Mouse (Mus musculus) neural tube, embryonic 14.5 days (tissue): Measurements from ENCODE around the gene Vsig2. TPM values are rescaled to one million over a fixed set of nuclear protein-coding genes. Genes with fewer than 3 reads are reported as not detected.

Source experiments
- ATAC-seq: fragments of 200-750 bp; cut with Nextera tagmentation; 2 replicates; pipeline ENCODE4 v1.8.0; 2017; ENCODE audit warnings: low read depth, mild to moderate bottlenecking, moderate TSS enrichment, moderate library complexity
- H3K27ac ChIP-seq: fragments of 300-500 bp; sonication (generic); 2 replicates; pipeline ENCODE4 v1.5.1; 2014; ENCODE audit warnings: low read depth, mild to moderate bottlenecking, control low read depth, low read length, moderate library complexity, mixed read lengths
- H3K27me3 ChIP-seq: fragments of 300-500 bp; sonication (generic); 2 replicates; pipeline ENCODE4 v1.6.1; 2014; ENCODE audit warnings: low read length; ENCODE audit not compliant: control insufficient read depth, insufficient read depth
- H3K36me3 ChIP-seq: fragments of 300-500 bp; sonication (generic); 2 replicates; pipeline ENCODE4 v1.6.1; 2014; ENCODE audit warnings: low read length, mixed read lengths; ENCODE audit not compliant: control insufficient read depth, insufficient read depth
- H3K4me1 ChIP-seq: fragments of 300-500 bp; sonication (generic); 2 replicates; pipeline ENCODE4 v1.6.1; 2014; ENCODE audit warnings: low read length; ENCODE audit not compliant: control insufficient read depth, insufficient read depth
- H3K4me2 ChIP-seq: fragments of 300-500 bp; sonication (generic); 2 replicates; pipeline ENCODE4 v1.6.1; 2014; ENCODE audit warnings: mild to moderate bottlenecking, low read depth, low read length, control low read depth
- H3K4me3 ChIP-seq: fragments of 300-500 bp; sonication (generic); 2 replicates; pipeline ENCODE4 v1.5.1; 2014; ENCODE audit warnings: low read depth, low read length, control low read depth, mixed read lengths
- H3K9ac ChIP-seq: fragments of 300-500 bp; sonication (generic); replicated peaks from 2 replicates; pipeline ENCODE4 v1.6.1; 2014; ENCODE audit warnings: low read depth, mild to moderate bottlenecking, control low read depth, low read length, mixed read lengths
- H3K9me3 ChIP-seq: fragments of 300-500 bp; sonication (generic); 2 replicates; pipeline ENCODE4 v1.6.1; 2016; ENCODE audit warnings: low read length; ENCODE audit not compliant: control insufficient read depth
- WGBS: fragments of 180-500 bp; shearing (Covaris S2); extraction: QIAGEN DNeasy Blood & Tissue Kit; methylation state at CpG from one replicate; pipeline ENCODE4 v1.1.7; 2014; 5-methylcytosine and 5-hydroxymethylcytosine counted together
- polyA plus RNA-seq: library from polyadenylated mRNA; unstranded; fragments of >200 nt; fragmentation: Nextera tagmentation; extraction: Ambion mirVana; gene quantifications from 2 replicates; pipeline ENCODE4 v1.2.1, GENCODE M21; 2014

Vsig2 gene
- polyA plus RNA-seq, 1 experiment from 2014 or later, result 0.76 TPM

DNA sequence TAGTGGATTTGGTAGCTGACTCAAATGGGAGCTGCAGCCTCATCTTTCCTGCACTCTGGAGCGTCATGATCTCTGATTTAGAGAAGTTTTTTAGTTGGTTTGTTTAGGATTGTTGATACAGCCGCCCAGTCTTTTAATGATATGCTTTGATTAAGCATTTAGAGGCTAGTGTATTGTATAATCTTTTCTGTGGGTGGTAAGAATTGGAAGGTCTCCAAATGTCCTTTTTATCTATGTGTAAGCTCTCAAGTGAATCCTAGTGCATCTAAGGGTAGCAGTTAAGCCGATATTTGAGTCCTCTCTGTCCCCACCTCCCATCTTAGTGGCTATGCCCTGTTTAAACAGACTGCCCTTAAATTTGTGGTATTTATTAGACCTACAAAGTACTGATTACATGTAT lies 24.6 kb upstream of the Vsig2 start:
- Histone ChIP-seq H3K36me3 (0 out of 2 replicates have a peak, but pooled peaks cover 5% of the 10 kb centered on the region), H3K27me3 (no peaks in the 10 kb centered on the region), H3K4me1 (no peaks in the 10 kb centered on the region), H3K9me3 (no peaks in the 10 kb centered on the region), H3K4me2 (no peak overlapping the region), H3K27ac (no peak overlapping the region), H3K4me3 (no peak overlapping the region), H3K9ac (no peak overlapping the region)
- no peak for ATAC-seq
- 85% methylated on average over 3 of the region's 3 CpGs for WGBS

- H3K9ac ChIP-seq, result no peak overlapping the region
- 82% methylated on average over 1 of the region's 1 CpGs for WGBS
- no peak overlapping the region for H3K4me3 ChIP-seq
- no peaks in the 10 kb centered on the region for H3K9me3 ChIP-seq
- no peaks in the 10 kb centered on the region for H3K4me1 ChIP-seq
- H3K36me3 ChIP-seq, result 0 out of 2 replicates have a peak, but pooled peaks cover 8% of the 10 kb centered on the region
- H3K27me3 ChIP-seq, result no peaks in the 10 kb centered on the region
- no peak overlapping the region for H3K4me2 ChIP-seq
- no peak overlapping the region for H3K27ac ChIP-seq
- no peak for ATAC-seq
Observed at GRCm38 (mm10) chr9:37517467-37517866, 21.6 kb upstream of the Vsig2 start.

- Histone ChIP-seq H3K4me1 (no peaks in the 10 kb centered on the region), H3K36me3 (peaks cover 8% of the 10 kb centered on the region; the same call in 1 of the 2 replicates), H3K9ac (no peak overlapping the region), H3K4me2 (no peak overlapping the region), H3K27ac (no peak overlapping the region), H3K9me3 (no peaks in the 10 kb centered on the region), H3K27me3 (no peaks in the 10 kb centered on the region), H3K4me3 (no peak overlapping the region)
- ATAC-seq, result no peak
- 90% methylated on average over 8 of the region's 8 CpGs for WGBS
Observed at GRCm38 (mm10) chr9:37518991-37519390, 20.1 kb upstream of the Vsig2 start.

DNA sequence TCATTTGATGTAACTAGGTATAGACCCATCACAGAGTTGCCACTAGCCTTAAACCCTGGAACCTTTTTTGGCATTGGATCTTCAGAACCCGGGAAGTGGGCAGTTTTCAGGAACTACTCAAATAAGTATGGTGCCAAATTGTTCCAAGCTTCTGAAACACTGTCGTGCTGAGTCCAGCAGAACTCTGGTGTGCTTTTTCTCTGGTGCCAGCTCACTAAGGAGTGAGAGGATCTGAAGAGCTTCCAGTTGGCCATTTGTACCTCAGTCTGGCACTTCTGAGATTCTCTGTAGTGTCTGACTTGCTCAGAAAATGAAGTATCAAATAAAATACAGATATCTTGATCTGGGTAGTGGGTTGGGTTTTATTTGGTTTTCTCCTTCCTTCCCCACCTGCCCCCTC lies 19.1 kb upstream of the Vsig2 start:
- Histone ChIP-seq H3K4me3 (no peak overlapping the region), H3K9me3 (no peaks in the 10 kb centered on the region), H3K9ac (no peak overlapping the region), H3K4me1 (no peaks in the 10 kb centered on the region), H3K36me3 (peaks cover 8% of the 10 kb centered on the region; the same call in 1 of the 2 replicates), H3K4me2 (no peak overlapping the region), H3K27me3 (no peaks in the 10 kb centered on the region), H3K27ac (no peak overlapping the region)
- WGBS, result 92% methylated on average over 2 of the region's 2 CpGs
- no peak for ATAC-seq

GRCm38 (mm10) chr9:37525461-37525860 lies 13.6 kb upstream of the Vsig2 start:
- Histone ChIP-seq H3K4me3 (no peak overlapping the region), H3K9me3 (no peaks in the 10 kb centered on the region), H3K36me3 (no peaks in the 10 kb centered on the region; the same call in 1 of the 2 replicates), H3K27ac (no peak overlapping the region), H3K27me3 (peaks cover 28% of the 10 kb centered on the region), H3K4me1 (peaks cover 11% of the 10 kb centered on the region), H3K9ac (no peak overlapping the region), H3K4me2 (no peak overlapping the region)
- ATAC-seq, result no peak
- 85% methylated on average over 2 of the region's 2 CpGs for whole genome bisulfite sequencing

GRCm38 (mm10) chr9:37526443-37527395 lies 12.3 kb upstream of the Vsig2 start:
- peaks cover 15% of the 10 kb centered on the region for H3K4me1 ChIP-seq
- peaks cover 30% of the 10 kb centered on the region for H3K27me3 ChIP-seq
- WGBS, result 22% methylated on average over 21 of the region's 21 CpGs
- no peaks in the 10 kb centered on the region; the same call in 1 of the 2 replicates for H3K36me3 ChIP-seq
- no peak overlapping the region for H3K4me2 ChIP-seq
- H3K9me3 ChIP-seq, result no peaks in the 10 kb centered on the region
- no peak overlapping the region for H3K4me3 ChIP-seq
- no peak overlapping the region for H3K27ac ChIP-seq
- no peak for ATAC-seq
- H3K9ac ChIP-seq, result no peak overlapping the region

GRCm38 (mm10) chr9:37527396-37528224 lies 11.4 kb upstream of the Vsig2 start, which contains the start of gene Esam:
Esam (plus strand) TSS chr9:37528078.
- peak within 1 kb of the TSS; percentile 16; the same call in 1 of the 2 replicates for H3K4me2 ChIP-seq
- H3K36me3 ChIP-seq, result no peaks in the 10 kb centered on the region; the same call in 1 of the 2 replicates
- peaks cover 15% of the 10 kb centered on the region for H3K4me1 ChIP-seq
- peak within 1 kb of the TSS; percentile 6; the same call in 1 of the 2 replicates for H3K4me3 ChIP-seq
- ATAC-seq, result no peak
- H3K9ac ChIP-seq, result no peak within 1 kb of the TSS
- no peaks in the 10 kb centered on the region for H3K9me3 ChIP-seq
- WGBS, result 2% methylated on average over 41 of the region's 41 CpGs
- 0 out of 2 replicates have a peak within 1 kb of the TSS, but pooled peaks have one; percentile 12 for H3K27ac ChIP-seq
- H3K27me3 ChIP-seq, result peaks cover 30% of the 10 kb centered on the region

- WGBS, result 19% methylated on average over 9 of the region's 9 CpGs
- no peak overlapping the region for H3K4me2 ChIP-seq
- peaks cover 15% of the 10 kb centered on the region for H3K4me1 ChIP-seq
- no peak overlapping the region for H3K9ac ChIP-seq
- H3K27ac ChIP-seq, result 0 out of 2 replicates have a peak overlapping the region, but pooled peaks have one; percentile 12
- H3K9me3 ChIP-seq, result no peaks in the 10 kb centered on the region
- peak overlapping the region; percentile 6; the same call in 1 of the 2 replicates for H3K4me3 ChIP-seq
- ATAC-seq, result no peak
- no peaks in the 10 kb centered on the region for H3K36me3 ChIP-seq
- peaks cover 30% of the 10 kb centered on the region for H3K27me3 ChIP-seq
Observed at GRCm38 (mm10) chr9:37528225-37528970, 10.7 kb upstream of the Vsig2 start.
